Mouse (Mus musculus) kidney, adult 8-10 months (tissue): ENCODE data around the gene Cryzl2.
A peak's percentile ranks its signal among the peaks of the same experiment; 100 is the strongest.

ENCODE experiments used
- DNase-seq, 2 experiments: peaks; one replicate each; pipeline ENCODE4 v3.0.0; 2022

Cryzl2 gene

DNA sequence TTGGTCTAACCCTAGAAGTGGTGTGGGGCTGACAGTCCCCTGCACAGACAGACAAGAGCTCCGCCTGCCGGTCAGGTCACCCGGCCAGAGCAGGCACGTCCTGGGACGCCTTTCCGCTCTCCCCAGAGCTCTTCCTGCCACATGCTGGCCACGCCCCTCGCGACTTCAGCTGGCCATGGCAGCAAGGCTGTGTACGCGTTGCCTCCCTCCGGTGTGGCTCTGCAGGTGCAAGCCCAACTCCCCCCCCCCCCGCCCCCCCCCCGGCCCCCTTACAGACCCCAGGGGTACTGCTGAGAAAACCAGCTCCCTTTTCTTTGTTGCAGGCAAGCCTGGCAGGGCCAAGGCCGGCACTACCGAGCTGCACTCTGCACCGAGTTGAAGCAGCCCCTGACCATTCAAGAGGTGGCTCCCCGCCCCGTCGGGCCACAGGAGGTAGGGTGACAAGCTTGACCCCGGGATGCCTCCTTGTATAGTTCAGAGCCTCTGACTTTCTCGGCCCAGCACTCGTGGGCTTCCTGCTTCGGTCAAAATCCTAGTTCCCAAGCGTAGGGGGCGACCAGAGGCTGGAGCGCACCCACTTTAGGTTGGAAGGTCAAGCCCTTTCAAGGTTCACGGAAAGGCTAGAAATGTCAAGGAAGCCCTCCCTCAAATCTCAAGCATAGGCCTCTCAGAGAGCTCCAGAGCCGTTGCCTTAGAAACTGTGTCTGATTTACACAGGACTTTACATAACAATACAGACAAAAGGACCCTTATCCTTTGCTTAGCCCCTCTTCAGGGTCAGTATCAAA, at the start of gene Cryzl2:
Gene Cryzl2 (plus strand): TSS at position 157 of the 788 bp plus-strand sequence.
- DNase-seq = peak; percentile 90

DNA sequence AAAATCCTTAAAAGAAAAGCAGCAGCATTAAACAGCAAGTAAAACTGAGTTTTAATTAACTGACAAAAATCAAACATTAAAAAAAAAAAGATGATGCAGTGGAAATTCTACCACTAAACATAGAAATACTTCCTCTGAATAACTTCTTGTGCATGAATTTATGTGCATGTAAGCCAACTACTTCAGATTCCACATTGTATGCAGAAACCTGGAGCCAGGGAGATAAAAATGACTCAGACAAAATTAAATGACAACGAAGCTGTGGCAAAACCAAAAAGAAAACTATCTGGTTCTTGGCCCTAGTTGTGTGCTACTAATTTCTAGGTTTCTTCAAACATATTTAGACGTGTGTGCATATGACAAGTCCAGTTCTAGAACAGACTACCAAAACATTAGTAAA, 48.7 kb upstream of the Cryzl2 start:
- DNase-seq = no peak

DNA sequence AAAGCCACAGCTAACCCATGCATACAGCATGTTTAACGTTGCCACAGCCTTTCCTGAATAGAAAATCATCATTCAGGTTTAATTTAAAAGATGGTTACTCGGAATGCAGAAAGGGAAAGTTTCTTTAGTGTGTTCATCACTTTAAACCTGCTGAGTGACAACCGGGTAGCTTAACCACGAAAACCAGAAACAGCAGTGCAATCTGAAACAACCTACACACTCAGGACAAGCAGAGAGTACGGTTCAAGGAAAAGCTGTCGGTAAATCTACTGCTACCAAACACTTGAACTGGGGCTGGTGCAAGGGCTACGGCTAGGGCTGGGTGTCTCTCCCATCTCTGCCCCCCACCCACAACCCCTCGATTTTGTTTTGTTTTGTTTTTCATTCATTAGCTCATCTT, 47.4 kb upstream of the Cryzl2 start:
- no peak for DNase-seq

DNA sequence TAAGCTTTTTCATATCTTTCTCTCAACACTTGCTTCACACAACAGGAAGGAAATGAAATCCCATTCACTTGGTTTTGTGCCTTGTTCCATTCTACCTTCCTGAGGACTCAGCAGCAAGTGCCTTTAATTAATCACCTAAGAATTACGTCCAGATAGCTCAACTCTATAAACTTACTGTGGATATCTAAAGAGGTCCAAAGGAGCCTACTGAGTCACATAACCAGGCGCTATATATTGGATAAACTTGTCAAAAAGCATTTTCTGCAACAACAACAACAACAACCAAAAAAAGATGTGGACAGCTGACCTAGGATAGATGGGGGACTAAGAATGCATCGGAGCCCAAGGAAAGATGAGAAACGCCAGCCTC, 47.1 kb upstream of the Cryzl2 start:
- no peak for DNase-seq

DNA sequence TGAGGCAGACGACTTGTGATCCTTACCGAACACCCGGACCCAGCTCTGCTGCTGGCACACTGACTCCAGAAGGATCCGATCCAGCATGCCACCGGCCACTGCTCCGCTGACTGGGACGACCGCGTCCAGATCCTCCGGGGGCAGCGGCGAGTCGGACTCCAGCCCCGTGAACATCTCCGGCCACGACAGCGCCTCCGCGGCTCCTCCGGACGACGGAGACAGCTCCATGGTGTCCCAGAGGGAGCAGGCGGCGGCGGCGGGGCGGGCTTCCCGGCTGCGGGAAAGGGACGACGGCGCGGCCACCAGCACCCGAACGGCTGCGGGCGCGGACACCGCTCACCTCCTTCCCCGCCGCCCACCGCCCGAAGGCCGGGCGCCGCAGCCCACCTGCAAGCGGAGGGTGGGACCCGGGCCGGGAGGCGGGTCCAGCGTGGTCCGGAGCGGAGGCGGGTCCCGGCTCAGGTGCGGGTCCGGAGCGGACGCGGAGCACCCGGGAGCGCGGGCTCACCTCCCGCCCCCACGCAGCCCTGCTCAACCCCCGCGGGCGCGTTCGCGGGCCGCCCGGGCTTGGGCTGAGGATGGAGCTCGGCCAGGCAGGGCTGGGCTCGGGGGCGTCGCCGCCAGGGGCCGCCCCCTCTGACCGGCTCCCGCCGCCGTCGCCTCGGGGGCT, 46.5 kb upstream of the Cryzl2 start:
- DNase-seq = peak; percentile 53 to 66

DNA sequence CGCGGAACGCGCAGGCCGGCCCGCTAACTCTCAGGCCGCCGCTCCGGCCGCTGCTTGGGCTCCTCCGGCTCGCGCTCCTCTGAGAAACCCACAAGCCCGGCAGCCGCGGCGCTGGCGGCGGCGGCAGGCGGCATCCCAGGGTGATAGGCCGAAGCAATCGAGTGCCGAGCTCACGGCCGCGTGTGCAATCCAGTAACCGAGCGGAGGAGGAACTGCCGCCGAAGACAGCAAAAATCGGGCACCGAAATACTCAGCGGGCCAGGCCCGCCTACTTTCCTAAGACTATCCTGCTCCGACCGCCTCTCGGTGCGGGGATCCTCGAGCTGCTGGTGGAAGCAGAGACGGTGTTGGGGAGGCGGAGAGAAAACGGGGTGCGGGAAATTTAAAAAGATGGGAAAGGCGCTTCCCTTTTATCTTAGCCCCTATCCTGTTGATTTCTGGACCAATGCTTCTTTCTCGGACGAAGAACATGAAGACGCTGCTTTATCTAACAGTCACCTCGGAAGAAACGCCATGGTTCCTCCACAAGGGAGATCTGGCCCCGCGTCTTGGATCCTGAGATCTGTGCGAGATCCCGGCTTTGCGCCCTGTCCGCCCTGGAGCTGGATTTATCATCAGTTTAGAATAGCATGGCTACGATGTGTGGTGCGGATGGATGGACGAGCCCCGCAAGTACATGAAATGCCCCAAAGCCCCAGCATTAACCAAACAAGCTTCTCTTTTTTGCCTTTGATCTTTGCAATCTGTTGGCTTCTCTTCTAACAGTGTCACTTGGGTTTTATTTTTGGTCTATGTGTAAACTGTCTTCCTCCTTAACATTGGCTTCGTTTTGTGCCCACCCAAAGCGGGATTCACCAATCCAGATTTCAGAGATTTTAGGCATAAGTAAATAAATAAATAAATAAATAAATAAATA, 45.7 kb upstream of the Cryzl2 start, which contains the start of gene Rasal2:
Gene Rasal2 (minus strand): TSS at position 142 of the 916 bp plus-strand sequence.
- peak; percentile 96 for DNase-seq

DNA sequence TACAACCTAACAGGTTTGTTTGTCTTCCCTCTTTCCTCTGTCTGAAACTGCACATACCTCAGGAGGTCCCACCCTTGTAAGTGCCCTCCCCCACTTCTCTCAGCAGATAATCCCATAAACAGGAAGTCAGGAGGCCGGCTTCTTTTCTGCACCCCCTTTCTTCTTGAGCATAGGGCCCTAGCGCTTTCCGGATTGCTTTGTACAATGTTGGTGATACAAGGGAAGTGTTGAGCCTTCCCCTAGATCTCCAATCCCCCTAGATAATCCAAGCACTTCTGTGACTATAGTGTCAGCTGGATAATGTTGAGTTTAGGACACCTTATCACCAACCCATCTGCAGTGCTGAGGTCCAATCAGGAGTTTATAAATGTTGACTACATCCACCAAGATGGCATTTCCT, 42.6 kb upstream of the Cryzl2 start:
- no peak for DNase-seq

DNA sequence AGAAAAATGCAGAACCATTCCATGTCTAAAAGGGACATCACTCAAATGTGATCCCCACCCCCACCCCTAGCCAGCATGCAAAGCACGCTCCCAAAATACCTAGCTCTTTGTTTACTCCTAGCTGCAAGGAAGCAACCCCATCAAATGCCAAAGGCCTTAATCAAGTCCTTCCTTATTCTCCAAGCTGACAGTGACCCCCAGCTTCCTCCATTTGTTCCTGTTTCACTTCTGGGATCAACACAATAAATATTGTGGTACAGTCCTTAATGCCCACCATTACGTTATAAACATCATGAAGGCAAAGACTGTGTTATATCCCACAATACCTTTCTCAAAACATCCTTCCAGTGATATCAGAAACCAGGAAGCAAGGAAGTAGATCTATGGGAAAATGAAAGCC, 41.7 kb upstream of the Cryzl2 start:
- DNase-seq = no peak

DNA sequence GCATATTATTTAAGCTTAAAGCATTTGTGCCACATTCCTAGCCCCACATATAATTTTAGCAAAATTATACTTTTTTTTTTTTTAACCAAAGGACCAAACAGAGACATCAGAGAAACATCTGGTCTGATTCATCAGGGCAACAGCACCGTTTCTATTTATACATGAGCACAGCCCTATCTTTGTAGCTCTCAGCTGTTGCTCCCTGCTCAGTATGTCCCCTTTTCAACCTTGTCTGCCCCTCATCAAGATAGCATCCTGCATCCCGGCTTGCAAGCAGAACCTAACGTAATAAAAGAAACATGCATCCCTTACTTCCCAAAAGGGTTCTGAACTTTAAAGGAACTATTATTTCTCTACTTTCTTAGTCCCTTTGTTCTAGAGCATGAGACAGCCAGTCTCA, 41.0 kb upstream of the Cryzl2 start:
- no peak for DNase-seq

DNA sequence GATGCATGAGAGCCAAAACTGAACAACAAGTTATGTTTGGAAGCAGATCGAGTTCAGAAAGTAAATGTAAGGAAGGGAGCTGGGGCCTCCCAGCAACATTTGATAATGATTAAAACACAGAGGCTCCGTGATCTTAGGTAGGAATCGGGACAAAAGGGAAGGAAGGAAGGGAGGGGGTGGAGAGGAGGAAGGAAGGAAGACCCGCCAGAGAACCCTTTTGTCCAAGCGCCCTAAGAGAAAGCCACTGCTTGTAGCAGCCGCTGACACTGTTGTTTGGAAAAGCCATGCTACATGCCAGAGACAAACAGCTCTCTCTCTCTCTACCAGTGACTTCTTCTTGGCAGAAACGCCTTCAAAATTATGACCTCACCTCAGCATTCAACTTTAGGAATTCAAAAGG, 40.5 kb upstream of the Cryzl2 start:
- peak in 1 of 2 experiments; percentile 27 for DNase-seq

DNA sequence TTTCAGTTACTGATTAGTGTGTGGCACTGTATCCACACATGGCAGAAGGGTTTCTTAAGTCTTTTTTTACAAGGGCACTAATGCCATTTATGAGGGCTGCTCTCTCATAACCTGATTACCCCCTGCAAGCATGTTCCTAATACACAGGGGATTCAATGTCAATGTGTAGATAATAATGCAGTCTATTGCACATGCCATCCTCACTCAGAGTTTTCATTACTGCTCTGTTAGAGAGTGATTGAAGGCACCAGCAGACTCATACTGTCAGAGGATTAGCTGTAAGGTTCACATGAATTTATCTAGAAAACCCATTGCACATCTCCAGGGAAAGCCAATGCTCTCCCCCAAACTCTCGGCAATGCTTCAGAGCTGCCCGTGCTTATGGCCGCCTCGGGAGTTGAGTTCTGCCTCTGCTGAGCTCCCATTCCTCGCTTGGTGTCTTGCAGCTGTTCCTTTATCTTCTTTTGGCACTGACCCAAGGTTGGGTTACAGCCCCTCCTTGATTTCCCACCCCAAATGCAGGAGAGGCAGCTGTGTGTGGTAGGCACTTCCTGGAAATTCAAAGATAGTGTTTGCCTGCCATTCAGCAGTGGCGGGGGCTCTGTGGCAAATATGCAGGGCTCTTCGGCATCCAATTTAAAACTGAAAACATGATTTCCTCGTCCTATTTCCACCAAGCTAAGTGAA, 32.5 kb upstream of the Cryzl2 start:
- no peak for DNase-seq

DNA sequence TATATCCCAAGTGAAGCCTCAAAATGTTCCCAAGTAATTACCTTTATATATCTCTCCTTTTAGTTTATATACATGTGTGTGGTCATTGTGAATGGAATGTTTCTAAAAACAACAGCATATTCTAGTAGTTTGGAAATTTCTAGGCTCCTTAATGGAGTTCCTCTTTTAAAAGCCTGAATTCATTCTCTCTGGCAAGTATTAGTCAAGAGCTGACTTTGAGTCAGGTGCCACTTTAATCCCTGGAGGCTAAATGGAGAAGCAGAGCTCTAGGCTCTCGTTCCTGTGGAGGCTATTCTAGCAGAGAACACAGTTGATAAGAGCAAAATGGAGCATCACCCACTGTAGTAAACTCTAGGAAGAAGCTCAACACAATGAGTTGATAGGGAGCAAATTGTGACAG, 31.4 kb upstream of the Cryzl2 start:
- DNase-seq = no peak

DNA sequence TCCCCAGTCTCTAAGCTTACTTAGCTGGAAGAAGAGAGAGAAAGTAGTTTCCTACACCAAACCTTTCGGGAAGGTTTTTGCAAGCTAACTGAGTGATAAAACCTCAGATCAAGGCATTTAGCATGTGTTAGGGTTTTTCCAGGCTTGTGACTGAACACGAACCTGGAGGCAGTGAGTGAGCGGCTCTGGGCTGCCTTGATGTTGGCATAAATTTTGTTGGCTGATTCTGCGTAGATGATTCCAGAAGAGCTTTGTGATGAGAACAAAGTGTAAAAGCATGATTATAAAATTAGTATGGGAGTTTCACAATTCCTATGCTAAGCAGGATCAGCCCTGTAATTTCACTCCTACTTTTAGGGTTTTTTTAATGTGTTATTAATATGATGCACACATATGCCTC, 30.8 kb upstream of the Cryzl2 start:
- no peak for DNase-seq

DNA sequence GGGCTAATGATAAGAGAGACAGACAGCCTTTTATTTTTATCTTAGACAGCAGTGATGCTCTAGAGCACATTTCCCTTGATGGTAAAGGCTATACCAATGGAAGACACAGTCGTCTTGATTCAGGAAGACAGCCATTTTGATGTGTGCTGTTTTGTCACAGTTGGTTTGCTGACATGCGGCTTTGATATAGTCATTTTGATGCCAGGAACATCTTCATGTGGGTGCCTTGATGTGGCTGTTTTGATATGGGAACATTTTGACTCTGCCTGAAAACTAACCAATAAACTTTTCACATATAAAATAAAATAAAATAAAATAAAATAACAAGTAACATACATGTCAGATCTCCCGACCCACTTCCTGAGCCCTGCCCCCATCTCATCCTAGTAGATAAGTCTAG, 30.0 kb upstream of the Cryzl2 start:
- DNase-seq = no peak

DNA sequence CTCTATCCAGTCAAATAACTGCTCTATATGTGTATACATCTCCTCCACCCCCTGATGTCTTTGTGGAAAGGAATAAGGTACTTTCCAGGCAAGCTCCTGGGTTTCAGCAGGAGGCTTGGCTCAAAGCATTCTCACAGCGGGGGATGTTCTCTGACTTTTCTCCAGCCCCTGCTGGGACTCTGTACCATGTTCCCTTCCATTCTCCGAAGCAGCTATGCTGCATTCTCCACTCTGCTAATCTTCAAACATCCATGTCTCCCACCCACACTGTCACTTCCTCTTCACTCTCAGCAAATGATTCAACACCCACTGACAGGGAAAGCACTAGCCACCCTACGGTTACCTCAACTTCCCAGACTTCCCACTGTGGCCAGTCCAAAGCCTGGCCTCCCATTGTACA, 25.1 kb upstream of the Cryzl2 start:
- DNase-seq = no peak

DNA sequence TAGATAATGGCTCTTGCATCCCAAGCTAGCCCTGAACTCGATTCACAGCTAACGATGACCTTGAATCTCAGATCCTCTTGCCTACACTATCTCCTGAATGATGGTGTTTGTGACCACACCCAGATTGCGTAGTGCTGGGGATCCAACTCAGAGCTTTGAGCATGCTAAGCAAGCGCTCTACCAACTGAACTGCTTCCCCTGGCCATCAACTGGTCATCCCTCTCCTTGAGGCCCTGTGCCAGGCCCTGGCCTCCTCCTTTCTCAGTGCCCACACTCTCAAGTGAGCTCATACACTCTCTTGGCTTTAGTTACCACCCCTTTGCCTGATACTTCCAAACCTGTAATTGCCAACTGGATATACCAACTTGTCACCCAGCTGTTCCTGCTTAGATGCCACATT, 24.0 kb upstream of the Cryzl2 start:
- DNase-seq = no peak

DNA sequence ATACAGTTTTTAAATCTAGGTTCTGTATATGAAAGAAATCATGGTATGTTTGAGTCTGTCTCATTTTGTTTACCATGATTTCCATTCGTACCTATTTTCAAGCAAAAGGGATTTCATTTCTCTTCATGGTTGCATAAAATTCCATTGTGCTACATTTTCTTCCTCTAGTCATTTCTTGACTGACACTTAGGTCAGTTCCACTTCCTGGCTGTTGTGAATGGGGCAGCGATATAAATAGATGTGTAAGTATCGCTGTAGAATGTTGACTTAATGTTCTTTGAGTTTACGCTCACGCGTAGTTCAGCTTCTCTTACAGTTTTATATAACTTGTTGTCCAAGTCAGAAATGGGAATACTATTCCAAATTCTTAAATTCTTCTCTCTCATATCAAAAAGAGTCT, 22.5 kb upstream of the Cryzl2 start:
- DNase-seq = no peak

DNA sequence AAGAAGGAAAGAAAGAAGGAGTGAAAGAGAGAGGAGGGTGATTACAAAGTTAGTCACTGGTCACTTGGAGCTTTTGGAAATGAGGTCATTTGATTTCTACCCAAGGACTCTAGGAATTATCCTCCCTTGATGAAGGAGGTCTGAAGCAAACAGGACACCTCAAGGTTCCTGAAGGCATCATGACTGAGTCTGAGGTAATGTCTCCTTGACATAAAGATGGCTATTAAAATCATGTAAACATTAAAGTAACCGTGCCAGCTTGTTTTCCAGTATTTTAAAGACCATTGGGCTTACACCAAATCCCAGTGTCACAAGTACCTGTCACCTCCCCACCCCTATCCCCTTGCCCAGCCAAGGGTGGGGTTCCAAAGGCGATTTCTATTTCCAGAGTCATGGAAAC, 20.1 kb upstream of the Cryzl2 start:
- DNase-seq = no peak

DNA sequence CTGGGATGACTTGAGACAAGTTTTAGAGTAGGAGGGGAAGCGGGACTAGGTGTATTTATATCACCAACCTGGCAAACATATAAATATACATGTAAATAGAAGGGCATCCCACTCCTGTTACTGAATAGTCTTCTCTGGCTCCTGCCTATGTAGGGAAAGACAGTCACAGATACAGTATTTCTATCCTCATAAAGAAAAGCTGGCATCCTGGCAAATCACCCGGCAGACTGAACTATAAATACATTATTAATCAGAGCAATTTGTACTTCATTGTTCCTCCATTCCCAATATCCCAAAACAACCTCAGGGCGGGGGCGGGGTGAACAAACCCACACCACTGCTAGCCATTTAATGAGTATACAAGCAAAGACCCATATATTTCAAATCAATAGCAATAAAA, 19.3 kb upstream of the Cryzl2 start:
- DNase-seq = no peak

DNA sequence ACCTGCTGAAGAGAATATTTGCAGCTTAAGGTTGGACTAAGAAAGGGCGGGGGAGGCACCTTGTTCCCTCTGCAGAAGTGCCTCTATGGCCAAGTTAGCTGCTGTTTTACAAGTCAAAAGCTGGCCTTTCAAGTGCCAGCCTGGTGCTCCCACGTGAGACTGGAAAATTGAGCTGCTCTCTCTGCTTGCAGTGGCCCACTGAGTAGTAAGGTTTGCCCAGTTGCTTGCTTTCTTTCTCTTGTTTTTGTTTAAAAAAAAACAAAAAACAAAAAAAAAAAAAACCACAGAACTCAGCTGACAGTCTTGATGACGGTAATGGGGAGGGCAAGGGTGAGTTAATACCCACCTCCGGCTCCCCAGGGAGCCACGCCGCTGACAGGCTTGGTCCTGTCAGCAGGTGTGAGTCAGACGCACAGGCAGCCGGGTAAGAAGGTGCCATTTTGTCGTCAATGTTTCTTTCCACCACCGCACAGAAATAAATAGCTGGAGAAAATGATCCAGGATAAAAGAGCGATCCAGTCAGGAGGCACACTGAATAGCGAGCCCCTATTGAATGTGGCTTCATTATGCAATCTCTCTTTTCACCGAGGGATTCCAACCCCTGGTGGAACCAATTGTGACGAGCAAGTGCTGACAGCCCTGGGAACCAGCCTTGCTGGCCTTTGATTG, 18.3 kb upstream of the Cryzl2 start:
- DNase-seq = no peak

DNA sequence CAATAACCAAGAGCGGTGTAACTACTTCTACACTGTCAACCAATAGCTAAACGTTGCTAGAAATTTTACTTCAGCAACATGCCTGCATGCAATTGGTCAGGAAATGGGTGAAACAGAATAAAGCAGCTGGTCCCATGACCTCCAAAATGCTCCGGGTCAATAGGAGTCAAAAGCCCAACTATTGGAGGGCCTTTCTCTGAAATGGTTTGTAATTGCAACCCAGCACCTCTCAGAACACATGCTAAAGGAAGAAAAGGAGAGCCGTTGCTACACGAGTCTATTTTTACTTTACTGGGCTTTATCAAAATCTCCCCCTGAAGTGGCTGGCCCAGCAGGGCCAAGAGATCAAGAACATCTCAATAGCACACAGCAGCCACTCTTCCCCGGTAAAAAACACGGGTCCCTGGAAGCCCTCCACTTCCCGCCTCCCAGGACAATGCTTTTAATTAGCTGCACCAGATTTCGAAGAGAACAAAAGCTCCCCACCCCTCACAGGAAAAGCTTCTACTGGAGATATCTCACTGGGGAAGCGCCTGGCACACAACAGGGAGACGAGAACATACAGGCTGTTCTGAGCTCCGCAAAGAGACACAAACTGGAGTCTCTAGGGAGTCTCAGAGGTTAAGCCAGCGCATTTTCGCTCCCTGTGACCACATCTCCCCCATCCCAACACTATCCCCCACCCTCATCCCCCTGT, 15.2 kb upstream of the Cryzl2 start:
- no peak for DNase-seq
